Mouse (Mus musculus): ENCODE measurements around the gene Cela3b.

The Cela3b gene

DNA sequence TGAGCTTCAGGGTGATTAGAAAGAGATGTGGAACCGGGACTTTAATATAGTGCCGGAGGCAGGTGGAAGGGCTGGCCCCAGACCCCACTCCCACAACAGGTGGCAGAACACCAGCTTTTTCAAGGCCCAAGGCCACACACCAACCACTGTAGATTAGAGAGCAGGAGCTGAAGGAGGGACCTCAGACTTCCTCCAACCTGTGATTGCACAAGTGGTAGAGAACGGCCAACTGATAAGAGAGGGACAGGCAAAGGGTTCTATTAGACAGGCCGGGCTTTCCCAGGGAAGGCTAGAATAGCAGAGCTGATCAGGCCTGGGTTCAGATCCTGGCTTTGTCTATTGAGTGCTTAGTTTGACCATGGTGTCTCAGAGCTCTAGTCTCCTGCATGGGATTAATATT, at the start of gene Cela3b:
Gene Cela3b, minus strand, starts transcription at position 39 of the 400 bp plus-strand sequence.
- no peak for DNase-seq (ENCODE audit: low spot score)

DNA sequence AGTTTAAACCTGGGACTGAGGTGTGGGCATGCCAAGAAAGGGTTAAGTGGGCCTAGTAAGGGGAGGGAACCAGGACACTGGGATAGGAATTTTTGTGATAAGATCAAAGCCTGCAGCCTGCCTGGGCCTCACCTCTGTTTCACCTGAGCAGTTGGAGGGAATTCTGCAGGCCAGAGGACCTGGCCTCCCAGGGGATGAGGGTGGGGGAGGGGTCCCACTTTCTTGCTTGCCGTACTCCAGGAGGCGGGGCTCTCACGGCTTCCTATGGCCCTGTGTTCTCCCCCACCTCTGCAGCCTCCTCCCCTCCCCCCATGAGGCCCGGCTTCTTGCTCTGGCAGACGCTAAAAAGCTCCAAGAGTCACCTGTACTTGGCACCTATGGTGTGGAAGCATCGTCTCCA, 49.4 kb upstream of the Cela3b start:
- DNase-seq (ENCODE audit: low spot score) = peak; percentile 92

GRCm38 (mm10) chr4:137478306-137478705, 48.0 kb upstream of the Cela3b start:
- no peak for DNase-seq (ENCODE audit: low spot score)

- DNase-seq (ENCODE audit: low spot score) = no peak
Measured at GRCm38 (mm10) chr4:137477611-137478010, 47.3 kb upstream of the Cela3b start.

- DNase-seq (ENCODE audit: low spot score) = peak; percentile 42
Measured at GRCm38 (mm10) chr4:137476761-137477237, 46.5 kb upstream of the Cela3b start.

GRCm38 (mm10) chr4:137476065-137476760, 45.9 kb upstream of the Cela3b start:
- DNase-seq (ENCODE audit: low spot score) = peak; percentile 80

DNA sequence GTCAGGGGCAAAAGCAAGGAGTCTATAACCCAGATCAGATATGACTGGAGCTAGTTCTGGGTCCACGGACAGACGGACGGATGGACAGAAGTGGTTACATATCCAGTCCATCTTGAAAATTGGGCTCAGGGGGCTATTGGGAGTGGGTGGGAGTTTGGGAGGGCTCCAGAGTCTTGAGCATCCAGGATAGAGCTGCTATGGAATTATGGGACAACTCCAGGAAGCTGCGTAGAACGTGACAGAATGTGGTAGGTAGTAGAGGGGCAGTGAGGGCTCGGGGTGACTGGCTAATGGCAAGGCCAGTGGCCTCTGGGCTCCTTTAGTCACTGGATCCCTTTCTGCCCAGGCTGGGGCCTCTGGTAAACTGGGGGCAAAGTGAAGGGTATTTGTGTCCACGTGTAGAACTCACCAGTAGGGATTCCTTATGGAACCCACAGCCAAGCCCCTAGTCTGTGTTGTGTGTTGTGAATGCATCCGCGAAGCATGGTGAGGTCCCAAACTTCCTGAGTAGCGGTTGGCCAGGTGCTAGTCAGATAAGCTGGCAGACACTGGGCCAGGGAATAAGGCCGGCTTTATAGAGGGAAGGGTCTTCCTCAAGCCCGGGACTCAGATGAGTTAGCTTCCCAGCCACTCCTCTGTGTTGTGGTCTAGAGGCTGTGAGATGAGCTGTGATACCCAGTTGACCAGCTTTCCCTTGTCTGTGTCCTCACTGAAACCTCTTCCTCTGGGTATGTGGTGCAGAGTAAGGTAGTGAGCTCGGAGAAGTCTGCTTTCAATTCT, 45.1 kb upstream of the Cela3b start:
- DNase-seq (ENCODE audit: low spot score) = no peak

DNA sequence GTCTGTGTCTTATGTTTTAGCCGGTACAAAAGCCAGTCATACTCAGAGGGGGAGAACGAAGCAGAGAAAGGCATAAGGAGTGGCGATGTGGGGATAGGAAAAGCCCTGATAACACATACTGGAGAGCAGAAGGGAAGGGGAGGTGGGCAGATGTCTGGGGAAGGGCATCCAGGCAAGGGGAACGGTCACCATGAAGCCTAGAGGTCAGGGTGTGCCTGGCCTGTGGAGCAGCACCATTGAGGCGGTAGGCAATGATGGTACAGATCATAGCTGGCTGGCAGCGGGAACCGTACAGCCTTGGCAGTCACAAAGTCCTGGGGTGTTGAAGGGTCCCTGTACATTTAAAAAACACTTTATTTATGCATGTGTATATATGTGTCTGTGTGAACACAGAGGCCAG, 44.4 kb upstream of the Cela3b start:
- DNase-seq (ENCODE audit: low spot score) = no peak

DNA sequence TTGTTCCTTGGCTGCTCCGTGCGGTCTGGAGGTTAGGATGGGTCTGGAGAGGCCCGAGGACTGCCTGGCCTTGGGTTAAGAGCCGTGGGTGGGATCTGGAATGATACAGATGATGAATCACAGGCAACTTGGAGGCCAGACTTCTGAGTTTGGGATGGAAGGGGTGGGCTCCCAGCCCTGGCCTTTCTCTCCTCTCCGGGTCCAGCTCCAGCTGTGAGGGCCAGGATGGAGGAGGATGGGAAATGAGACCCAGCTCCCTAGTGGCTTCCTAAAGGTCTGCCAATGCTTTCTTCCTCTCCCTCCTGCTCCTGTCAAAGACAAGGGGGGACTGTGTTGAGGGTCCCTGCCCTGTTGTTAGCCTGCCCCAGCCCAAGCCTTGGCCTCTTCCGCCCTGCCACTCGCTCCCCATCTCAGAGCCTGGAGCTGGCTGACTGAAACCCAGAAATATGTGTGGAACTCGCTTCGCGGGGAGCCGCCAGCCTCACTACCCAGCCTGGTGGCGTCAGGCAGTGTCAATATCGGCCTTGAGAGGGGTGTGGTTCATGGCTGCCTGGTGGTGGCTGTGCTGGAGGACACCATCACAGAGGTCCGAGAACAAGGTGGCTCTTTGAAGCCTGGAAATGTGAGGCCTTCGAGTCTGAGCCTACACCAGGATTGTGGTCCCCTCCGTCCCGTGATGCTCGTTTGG, 43.5 kb upstream of the Cela3b start:
- DNase-seq (ENCODE audit: low spot score) = peak; percentile 35

DNA sequence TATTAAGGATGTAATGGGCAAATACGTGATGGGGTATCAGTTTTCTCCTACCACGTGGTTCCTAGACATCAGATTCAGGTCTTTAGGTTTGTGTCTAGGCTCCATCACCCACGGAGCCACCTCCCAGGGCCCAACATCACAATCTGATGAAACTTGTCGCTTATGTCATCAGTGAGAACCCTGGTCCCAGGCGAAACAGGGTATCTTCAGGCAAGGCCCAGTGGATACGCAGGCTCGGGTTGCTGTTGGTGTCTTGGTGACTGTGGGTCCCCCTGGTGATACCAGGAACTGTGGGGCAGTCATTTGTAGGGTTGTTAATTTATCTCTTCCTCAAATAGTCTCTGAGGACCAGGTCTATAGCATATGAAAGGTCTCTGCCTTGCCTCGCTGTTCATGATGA, 42.9 kb upstream of the Cela3b start:
- DNase-seq (ENCODE audit: low spot score) = no peak

- peak; percentile 36 for DNase-seq (ENCODE audit: low spot score)
Measured at GRCm38 (mm10) chr4:137471326-137471725, 41.0 kb upstream of the Cela3b start.

DNA sequence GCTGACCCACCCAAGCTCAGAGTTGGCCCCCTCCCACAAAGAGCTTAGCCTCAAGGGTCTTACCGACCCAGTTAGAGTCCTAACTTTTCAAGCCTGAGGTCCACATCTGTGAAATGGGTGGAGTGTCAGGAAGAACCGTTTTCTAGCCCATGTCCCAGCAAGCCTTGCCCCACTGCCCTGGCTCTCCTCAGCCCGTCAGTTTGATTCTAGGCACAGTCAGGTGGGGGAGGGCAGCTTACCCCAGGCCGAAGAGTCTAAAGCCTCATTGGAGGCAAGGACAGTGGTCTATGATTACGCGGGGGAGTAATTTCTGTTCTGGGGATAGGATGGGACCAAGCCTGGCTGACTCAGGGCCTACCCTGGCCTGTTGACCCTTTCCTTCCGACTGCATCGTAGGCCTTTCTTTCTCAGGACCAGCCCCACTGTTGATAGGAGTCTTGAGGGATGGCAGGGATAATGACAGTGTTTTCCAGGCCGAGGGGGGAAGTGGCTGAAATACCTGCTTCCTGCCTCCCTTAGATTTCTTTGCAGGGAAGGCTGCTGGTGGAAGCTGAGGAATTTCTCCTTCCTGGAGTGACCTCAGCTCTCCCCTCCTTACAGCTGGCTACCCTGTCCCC, 40.5 kb upstream of the Cela3b start:
- DNase-seq (ENCODE audit: low spot score) = peak; percentile 47

DNA sequence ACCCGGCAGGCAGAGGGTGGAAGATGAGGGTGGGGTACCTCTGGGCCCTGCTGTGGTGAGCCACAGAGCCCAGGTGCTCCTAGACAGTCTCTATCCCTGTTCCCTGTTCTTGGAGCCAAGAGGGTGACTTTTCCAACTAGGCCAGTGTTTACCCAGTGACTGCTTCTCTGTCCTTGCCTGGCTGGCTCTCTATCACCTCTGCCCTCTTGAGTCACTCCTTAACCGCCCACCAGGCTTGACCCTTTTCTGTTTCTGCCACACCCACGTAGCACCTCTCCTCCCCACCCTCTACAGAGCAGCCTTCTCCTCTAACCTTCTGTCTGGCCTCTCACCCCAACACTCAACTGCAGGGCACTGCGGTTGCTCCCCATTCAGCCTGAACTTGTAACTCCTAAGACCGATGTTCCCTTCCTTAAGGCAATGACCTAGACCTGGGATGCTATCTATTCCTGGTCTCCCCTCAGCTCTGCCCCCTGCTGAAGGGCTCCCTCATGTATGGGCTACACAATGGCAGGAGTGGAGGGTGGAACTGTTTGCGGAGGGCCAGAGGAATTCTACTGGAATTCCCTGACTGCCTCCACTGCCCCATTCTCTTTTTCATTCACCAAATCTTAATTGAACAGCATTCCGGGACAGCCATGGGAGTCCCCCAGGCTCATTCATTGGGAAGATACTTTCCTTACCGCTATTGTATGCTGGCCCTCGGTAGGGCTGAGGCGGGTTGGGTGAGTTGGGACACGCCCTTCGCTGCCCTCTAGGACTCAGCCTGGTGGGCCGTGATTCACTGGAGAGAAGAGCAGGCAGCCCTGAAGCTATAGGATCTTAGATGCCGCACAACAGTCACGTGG, 39.7 kb upstream of the Cela3b start:
- DNase-seq (ENCODE audit: low spot score) = peak; percentile 50

- DNase-seq (ENCODE audit: low spot score) = peak; percentile 23
Measured at GRCm38 (mm10) chr4:137469081-137469844, 38.9 kb upstream of the Cela3b start.

GRCm38 (mm10) chr4:137468260-137469080, 38.1 kb upstream of the Cela3b start, which contains the start of gene Hspg2:
Hspg2 (plus strand) TSS chr4:137468769.
- DNase-seq (ENCODE audit: low spot score) = peak; percentile 99

DNA sequence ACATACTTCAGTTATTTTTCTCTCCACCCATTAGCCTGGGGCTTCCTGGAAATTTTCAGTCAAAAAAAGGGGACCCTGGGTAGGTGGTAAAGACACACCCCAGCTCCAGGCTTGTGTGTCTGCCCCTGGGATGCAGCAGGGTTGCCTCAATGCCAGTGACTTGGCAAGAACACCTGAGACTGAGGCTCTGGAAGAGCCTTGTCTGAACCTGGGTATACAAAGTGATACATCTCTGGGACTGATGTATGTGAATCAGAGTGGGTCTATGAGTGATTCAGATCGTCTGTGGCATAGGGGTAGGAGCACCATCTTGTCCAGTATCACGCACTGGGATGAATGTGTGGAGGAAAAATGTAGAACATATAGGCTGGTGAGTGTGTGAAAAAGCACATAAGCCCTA, 37.2 kb upstream of the Cela3b start:
- DNase-seq (ENCODE audit: low spot score) = no peak

DNA sequence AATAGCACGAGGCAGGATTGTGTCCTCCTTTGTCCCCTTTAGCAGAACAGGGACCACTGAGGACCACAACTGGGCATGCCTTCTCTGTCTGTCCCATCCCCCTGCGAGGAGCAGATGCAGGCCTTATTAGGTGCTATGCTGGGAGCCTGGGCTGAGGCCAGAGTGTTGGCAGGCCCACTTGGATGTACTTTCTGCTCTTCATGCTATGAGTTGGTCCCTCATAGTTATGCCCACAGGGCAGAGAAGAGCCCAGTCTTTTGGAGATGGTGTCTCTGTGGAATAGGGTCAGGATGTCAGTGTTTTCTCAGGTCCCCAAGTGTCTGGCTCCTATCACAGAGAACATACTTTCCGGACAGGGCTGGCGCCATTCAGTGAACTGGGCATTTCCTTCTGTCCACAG, 36.7 kb upstream of the Cela3b start:
- no peak for DNase-seq (ENCODE audit: low spot score)

- DNase-seq (ENCODE audit: low spot score) = no peak
Measured at GRCm38 (mm10) chr4:137465125-137465787, 34.9 kb upstream of the Cela3b start.

All from yolk sac, embryonic 10.5 days (tissue).